Mouse (Mus musculus): ENCODE data around the gene Flg.

The Flg gene

GRCm38 (mm10) chr3:93273223-93273622 lies at the start of gene Flg:
Gene Flg, plus strand, starts transcription at chr3:93273523.
- in situ Hi-C loops (cut with MboI; ENCODE audit: low sequenced_read_pairs): no loop called here

GRCm38 (mm10) chr3:93297542-93297941 lies 24.2 kb downstream of the Flg start:
- in situ Hi-C loops (cut with MboI; ENCODE audit: low sequenced_read_pairs): no loop called here

- in situ Hi-C loops (cut with MboI; ENCODE audit: low sequenced_read_pairs): no loop called here
Measured at GRCm38 (mm10) chr3:93299832-93300231, 26.5 kb downstream of the Flg start.

GRCm38 (mm10) chr3:93301896-93302295 lies 28.6 kb downstream of the Flg start:
- in situ Hi-C loops (cut with MboI; ENCODE audit: low sequenced_read_pairs): no loop called here

GRCm38 (mm10) chr3:93306142-93306541 lies 32.8 kb downstream of the Flg start:
- in situ Hi-C loops (cut with MboI; ENCODE audit: low sequenced_read_pairs): no loop called here

GRCm38 (mm10) chr3:93311371-93311770 lies 38.0 kb downstream of the Flg start:
- in situ Hi-C loops (cut with MboI; ENCODE audit: low sequenced_read_pairs): no loop called here

GRCm38 (mm10) chr3:93314388-93314787 lies 41.1 kb downstream of the Flg start:
- in situ Hi-C loops (cut with MboI; ENCODE audit: low sequenced_read_pairs): no loop called here

GRCm38 (mm10) chr3:93319449-93319848 lies 46.1 kb downstream of the Flg start, which contains the start of gene Hrnr:
Gene Hrnr, plus strand, starts transcription at chr3:93319749.
- in situ Hi-C loops (cut with MboI; ENCODE audit: low sequenced_read_pairs): no loop called here

GRCm38 (mm10) chr3:93337749-93338148 lies 64.4 kb downstream of the Flg start:
- in situ Hi-C loops (cut with MboI; ENCODE audit: low sequenced_read_pairs): no loop called here

GRCm38 (mm10) chr3:93340021-93340420 lies 66.7 kb downstream of the Flg start:
- in situ Hi-C loops (cut with MboI; ENCODE audit: low sequenced_read_pairs): no loop called here
